Mouse (Mus musculus) MEL (cell line): ENCODE results near the gene Dhrs1.

Experiments
- NELFE ChIP-seq: IDR thresholded peaks from 2 replicates; pipeline ENCODE4 v1.6.1; 2011; ENCODE audit warnings: low read depth, low read length, improper control_type of control experiment
- NRF1 ChIP-seq: IDR thresholded peaks from 2 replicates; pipeline ENCODE4 v1.6.1; 2014; ENCODE audit warnings: low read depth, mild to moderate bottlenecking, inconsistent platforms, low read length, improper control_type of control experiment, moderate library complexity; ENCODE audit not compliant: poor library complexity, insufficient read depth, severe bottlenecking
- POLR2A ChIP-seq, 2 experiments: IDR thresholded peaks; 2 replicates each; pipeline ENCODE4 v1.6.1; 2011 to 2012; ENCODE audit warnings: low read length in 2 of 2, mild to moderate bottlenecking in 2 of 2, control low read depth in 1 of 2, improper control_type of control experiment in 1 of 2, low read depth in 1 of 2, moderate library complexity in 1 of 2; ENCODE audit not compliant: control insufficient read depth in 1 of 2, insufficient read depth in 1 of 2, poor library complexity in 1 of 2
- USF1 ChIP-seq: IDR thresholded peaks from 2 replicates; pipeline ENCODE4 v1.6.1; 2014; ENCODE audit warnings: low read depth, mild to moderate bottlenecking, inconsistent platforms, low read length, improper control_type of control experiment, moderate library complexity

GRCm38 (mm10) chr14:55735334-55735733 is 10.2 kb downstream of the Dhrs1 start:
- no peak for TF ChIP-seq NELFE
- TF ChIP-seq POLR2A (IDR thresholded peaks at IDR 0.05; ENCODE audit: control insufficient read depth in 1 of 2, insufficient read depth in 1 of 2, low read depth in 1 of 2, low read length in 2 of 2, poor library complexity in 1 of 2): no peak
- no peak for TF ChIP-seq USF1
- no peak for TF ChIP-seq NRF1
